Mouse (Mus musculus) 416B (cell line): ENCODE results near the gene 4931406C07Rik.
A peak's percentile ranks its signal among the peaks of the same experiment; 100 is the strongest.

Experiments used
- DNase-seq: peaks from one replicate; pipeline ENCODE4 v3.0.0; 2011; ENCODE audit warnings: low read depth

Gene 4931406C07Rik

DNA sequence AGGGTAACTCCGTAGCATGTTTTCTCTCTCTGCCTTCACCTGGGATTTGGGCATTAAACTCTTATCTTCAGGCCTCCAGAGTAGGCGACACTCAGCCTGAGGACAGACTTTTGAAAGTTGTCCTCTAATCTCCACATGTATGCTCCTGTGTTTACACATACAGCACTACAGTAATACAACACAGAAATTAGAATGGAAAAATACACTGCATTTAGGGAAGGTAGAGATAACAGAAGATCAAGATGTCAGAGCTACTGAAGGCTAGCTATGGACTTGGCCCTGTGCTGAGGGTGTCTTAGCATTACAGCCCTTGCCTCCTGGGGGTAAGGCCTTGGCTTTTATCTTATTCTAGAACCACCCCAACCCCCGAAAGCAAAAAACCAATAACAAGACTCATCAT is 17.8 kb downstream of the 4931406C07Rik start:
- no peak for DNase-seq

DNA sequence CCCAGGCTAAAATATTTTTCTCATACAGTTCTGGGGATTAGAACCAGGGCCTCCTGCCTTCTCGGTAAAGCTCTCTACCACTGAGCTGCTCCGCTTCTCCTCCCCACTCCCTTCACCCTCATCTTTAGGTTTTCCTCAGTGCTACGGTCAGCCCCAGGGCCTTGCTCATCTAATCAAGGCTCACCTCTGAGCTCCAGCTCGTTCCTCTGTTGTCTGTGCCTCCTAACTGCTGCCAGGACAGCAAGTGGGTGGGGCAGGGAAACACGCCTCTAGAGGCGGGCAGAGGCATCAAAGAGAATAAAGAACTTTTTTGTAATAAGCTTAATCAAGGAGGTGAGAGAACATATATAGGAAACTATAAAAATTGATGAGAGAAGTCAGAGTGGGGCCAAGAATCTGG is 18.4 kb downstream of the 4931406C07Rik start:
- no peak for DNase-seq

DNA sequence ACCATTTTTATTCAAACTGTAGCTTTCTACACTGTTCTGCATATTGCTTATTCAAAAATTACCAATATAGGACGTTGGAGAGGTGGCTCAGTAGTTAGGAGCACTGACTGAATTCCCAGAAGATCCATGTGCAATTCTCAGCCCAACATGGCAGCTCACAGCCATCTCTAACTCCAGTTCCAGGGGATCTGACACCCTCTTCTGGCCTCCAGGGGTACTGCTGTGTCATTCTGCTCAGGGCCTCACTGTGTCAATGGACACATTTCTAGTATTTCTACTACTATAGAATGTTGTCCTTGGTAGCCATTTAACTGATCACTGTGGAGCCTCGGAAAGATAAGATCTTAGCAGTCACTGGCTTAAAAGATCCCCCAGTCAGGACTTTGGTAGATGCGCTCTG is 20.8 kb downstream of the 4931406C07Rik start:
- no peak for DNase-seq

DNA sequence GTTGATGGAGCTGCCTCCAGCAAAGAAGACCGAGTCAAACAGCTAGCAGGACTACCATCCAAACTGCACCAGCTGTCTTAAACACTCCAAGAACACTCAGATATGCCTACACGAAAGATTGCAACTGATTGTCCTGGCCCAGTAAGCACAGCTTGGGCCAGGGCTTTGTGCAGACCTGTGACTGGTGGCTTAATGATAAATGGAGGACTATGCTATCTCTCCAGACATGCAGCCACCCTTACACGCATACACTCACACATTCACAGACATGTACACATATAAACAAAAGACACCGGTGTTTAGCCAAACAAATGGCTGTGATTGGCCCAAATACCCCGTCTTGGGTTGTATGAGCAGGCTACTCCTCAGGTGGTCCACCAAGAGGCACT is 25.8 kb downstream of the 4931406C07Rik start:
- DNase-seq = no peak

DNA sequence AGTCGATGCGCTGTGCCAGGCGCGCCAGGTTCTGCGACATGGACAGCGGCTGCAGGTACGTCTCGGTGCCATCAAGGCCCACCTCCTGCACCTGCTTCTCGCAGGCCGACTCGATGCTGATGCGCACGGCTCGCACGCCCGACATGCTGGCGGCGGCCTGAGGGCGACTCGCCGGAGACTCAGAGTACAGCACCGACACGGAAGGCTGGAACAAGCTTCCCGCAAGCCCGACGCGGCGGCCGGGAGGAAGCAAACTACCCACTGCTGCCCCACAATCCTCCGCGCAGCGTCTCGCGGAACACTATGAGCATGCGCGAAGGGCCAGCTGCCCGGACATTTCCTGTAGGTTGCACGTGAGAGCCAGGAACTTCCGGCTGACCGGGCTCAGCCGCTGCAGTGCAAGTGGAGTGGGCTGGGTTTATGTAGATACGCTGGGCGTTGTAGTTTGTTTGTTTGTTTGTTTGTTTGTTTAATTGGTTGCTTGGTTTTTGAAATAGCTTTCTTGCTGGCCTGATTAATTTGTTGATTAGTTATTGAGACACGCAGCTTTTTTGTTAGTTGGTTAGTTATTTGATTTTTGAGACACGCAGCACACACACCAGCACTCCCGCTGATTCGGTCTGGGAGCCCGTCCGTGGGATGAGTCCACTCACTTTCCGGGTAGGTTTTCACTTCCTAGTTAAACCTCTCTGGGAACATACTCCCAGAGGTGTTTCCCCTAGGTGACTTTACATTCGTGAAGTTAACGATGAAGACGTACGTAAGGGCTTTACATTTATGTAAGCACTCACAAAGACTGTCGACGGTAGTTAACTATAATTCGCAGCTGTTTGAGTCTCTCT is 26.4 kb downstream of the 4931406C07Rik start, which contains the start of gene Med17:
TSS of gene Med17 (minus strand) at position 283 of the 842 bp plus-strand sequence.
- peak; percentile 95 for DNase-seq

DNA sequence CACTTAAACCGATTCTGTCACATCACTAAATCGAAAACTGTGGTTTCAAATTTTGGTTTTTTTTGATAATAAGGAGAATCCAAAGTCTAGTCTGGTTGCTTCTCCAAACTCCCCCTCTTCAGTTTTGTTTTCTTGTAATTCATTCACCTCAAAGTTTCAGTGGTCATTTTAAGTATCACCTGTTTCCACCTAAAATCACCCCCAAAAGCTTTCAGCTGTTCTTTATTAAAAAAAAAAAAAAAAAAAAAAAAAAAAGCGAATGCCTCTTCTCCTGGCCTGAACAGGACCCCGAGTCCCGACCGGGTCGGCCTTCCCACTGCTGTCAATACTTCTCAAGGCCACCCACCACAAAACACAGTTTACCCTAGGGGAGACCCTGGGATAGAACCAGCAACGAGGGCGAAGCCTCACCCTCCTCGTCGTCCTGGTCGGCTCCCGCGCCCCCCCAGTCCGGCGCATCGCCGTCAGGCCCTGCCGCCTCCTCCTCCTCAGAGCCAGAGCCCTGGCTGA is 27.1 kb downstream of the 4931406C07Rik start:
- DNase-seq = no peak

DNA sequence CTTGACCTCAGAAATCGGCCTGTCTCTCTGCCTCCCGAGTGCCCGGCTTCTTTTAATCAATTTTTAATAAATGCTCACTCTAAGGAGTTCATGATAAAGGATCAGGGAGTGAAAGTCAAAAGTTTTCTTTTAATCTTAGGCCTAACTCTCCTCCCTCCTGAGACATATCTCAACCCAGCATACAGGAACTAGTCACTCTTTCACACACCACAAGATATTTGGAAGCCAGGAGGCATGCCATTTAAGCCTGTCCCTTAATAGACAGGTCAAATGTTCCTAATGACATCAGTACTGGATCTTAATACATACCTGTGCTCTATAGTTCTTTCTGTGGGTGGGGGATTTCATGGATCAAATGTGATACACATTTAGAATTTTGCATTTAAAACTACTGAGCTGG is 27.9 kb downstream of the 4931406C07Rik start:
- no peak for DNase-seq

DNA sequence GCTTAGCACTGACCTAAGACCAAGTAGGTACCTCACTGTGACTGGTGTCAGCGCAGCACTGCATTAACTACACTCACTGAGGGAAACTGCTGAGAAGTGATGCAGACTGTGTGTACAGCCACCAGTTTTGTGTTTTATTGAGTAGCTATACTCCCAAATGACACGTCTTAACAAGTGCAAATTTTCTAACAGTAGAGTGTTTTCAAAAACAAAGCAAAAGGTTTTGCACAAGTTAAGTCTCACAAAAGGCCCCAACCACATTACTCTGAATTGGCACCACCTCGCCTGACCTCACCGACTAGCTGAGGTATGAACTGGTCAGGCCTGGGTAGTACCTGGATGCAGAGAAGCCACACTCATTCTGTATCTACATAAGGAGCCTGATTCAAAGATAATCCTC is 29.4 kb downstream of the 4931406C07Rik start:
- no peak for DNase-seq

DNA sequence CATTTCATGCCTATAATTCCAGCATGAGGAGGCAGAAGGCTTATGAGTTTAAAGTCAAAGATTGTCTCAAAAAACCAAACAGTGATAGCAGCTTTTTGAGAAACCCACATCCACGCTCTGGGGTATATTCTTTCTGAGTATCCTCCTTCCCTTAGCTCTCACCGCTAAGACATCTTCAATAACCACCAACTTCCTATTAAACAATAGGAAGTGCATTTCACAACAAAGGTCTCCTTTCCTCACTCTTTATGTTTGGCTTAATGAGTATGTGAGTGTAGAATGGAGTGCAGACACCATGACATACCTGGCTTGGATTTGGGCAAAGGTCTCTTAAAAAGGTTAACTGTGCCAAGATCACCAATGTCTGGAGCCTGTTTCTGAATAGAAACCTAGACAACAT is 32.3 kb downstream of the 4931406C07Rik start:
- peak; percentile 23 for DNase-seq

DNA sequence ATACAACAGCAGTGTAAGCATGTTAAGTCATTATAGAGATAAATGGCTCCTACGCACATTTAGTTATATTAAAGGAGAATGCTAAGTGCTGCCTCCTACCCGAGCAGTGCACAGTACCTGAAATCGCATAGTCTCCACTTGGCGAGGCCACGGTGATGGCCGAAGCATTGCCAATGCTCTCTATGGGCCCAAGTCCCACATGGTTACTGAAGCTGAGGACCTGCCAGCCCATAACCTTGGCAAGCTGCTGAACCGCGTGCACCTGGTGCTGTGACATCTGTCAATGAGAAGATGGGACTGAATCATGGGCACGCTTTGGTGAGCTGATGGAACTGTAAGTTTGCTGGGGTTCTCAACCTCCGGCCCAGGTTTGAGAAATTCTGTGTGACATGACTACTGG is 42.8 kb downstream of the 4931406C07Rik start:
- DNase-seq = no peak

DNA sequence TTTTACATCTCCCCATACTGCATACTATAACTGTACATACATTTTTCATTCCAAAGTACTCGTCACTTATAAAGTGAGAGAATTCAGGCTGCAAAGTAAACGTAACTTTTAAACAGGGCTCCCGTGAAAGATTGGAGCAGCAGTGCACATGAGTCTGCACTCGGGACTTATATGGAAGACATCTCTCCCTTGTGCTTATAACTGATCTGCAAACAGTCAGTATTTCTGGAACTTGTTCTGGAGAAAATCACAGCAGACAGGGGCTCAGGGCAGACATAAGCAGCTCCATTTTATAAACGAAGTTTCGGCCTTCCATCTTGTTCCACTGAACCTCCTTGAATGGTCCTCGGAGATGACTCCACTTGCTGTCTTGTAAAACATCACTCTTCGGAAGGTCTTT is 44.3 kb downstream of the 4931406C07Rik start:
- DNase-seq = no peak

DNA sequence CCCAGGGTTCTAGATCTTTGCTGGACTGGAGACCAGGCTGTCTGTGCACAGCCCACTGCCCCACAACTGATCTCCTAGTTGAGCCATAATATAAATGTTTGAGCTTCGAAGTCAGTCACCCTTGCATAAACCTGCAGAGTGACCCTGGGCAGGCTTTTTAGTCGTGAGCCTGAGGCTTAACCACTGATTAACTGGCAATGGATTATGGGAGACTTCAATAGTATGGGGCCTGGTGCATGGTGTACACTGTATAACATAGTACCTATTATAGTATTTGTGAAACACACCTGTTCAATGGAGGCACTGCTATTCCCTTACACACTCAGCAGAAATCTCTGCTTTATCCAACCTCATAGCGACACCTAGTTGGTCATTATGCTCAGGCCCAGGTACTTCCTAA is 50.0 kb downstream of the 4931406C07Rik start:
- no peak for DNase-seq

DNA sequence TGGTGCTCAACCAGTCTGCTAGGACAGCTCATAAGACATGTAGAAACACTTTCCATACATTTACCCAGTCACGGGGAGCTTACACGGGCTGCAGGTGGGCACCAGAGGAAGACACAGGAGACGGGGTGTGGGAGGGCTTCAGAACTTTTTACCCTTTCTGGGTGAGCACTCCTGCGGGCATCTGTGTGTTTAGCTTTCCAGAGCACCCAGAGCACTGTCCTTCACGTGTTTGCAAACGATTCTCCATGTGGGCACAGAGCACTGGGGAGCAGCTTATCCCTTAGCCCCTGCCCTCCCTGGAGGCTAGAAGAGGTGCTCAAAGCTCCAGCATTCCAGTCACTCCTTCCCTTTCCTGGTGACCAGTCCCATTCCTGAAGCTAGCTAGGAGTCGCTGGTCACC is 51.7 kb downstream of the 4931406C07Rik start:
- DNase-seq = no peak

DNA sequence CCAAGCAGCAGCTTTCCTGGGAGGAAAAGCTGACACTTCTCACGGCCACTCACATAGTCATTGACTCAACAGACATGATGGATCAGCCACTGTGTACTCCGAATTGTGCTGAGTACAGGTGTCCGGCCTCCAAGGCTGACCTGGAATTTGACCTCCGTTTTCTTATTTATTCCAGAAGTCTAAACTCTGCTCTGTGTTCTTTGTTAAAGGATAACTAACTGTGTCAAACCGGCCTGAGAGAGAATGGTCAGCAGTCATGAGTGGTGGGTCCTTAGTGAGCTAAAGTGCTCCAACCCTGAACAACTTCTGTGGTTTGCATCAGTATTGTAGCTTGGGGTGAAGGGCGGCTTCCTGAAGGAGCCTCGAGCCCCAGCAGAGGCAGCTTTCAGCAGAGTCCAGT is 54.1 kb downstream of the 4931406C07Rik start:
- no peak for DNase-seq

DNA sequence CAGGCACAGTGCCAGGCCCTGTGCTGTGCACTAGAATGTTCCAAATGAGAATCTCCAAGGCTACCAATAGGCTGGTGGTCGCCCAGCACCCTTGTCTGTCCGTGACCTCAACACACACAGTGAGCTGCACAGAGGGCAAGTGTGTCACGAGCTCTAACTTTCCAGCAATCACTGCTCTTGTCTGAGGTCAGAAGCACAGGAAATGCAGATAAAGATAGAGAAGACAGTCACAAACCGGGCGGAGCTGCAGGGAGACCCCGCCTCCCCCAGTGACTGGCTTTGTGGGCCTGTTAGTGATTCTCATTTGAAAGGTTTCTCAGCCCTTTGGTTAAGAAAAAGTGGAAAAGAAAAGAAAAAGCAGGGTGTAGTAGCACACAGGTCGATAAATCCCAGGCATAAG is 55.9 kb downstream of the 4931406C07Rik start:
- peak; percentile 39 for DNase-seq

DNA sequence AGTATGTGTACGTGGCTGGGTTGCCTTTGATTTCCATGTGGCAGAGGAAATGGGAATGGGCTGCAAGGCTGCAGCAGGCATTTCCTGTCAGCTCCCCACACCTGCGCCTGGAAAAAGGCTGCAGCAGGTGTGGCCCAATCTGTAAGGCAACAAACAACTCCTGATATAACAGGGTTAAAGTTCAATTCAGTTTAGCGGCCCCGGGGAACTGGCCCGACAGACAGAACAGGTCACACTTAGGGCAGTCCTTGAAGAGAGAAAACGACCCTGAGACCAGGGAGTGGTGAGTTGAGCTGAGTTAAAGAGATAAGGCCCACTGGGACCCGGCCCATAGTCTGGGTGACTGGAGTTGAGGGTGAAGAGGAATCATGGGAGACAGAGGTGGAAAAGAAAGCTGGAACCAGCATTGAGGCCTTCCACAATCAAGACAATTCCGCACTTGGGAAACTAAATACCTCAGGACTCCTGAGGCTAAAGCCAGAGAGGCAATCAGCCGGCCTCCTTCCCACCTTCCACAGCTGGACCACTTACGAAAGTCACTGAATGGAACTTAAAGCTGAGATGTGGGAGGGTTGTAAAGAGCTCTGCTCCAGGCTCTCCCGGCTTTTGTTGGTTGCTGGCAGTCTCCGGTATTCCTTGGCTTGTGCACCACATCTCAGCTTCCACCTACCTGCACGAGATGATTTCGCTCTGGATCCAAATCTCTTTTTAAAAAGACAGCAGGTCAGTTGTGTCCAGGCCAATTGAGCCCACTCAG is 60.8 kb downstream of the 4931406C07Rik start:
- no peak for DNase-seq

DNA sequence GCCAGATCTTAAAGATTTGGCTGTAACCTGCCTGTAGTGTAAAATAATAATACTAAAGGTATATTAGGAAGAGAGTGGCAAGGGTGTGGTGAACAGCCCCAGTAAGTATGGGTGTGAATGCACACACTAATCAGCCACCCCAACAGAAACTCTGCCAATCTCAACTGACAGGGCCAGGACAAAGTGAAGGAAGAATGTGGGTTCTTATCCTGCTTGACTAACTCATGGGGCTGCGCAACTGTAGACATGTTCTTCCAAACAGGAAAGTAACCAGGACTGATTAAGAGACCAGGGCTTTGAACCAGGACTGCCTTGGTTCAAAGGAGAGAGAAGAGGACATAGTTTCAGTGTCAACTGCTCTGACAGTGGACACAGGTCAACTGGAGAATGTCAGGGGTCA is 64.1 kb downstream of the 4931406C07Rik start:
- DNase-seq = no peak

DNA sequence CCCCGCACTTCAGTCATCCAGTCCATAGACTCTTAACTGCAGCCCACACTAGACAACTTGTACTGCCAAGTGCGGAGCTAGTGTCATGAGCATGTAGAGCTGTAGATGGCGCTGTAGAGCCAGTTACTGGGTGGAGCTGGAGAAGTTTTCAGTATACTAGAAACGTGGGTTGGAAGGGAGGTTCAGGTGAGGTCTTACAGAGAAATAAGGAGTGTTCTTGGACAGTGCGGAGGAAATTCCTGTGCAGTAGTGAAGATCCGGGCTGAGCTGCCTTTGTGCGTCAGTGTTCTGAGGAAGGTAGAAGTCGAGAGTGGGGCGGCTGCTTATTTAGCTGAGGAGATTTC is 64.7 kb downstream of the 4931406C07Rik start:
- peak; percentile 75 for DNase-seq

DNA sequence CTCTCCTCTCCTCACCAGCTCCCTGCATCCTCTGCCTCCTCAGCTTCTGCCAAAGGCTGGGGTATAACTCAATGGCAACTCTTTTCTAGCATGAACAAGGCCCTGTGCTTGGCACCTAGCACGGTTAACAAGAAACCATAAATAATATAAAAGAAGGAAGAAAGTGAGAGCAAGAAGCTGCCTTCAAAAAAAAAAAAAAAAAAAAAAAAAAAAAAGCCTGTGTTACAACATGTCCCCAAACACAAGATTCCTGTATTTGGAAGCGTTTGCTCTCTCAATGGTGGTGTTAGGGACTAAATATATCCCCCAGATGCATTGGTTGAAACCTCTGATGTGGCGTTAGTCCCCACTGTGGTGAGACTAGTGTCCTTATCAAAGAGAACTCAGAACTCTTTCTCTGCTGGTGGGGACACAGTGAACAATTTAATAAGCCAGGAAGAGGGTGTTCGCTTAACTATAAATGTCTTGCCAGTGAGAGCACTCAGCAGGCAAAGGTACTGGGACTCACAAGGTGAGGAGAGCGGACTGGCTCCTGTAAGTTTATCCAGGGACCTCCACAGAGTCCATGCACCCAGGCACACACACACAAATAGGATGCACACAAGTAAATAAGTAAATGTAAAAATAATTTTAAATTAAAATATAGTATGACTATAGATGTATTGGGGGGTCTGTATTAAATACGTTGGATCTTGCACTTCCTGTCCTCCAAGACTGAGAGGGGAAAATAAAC is 65.2 kb downstream of the 4931406C07Rik start:
- no peak for DNase-seq

DNA sequence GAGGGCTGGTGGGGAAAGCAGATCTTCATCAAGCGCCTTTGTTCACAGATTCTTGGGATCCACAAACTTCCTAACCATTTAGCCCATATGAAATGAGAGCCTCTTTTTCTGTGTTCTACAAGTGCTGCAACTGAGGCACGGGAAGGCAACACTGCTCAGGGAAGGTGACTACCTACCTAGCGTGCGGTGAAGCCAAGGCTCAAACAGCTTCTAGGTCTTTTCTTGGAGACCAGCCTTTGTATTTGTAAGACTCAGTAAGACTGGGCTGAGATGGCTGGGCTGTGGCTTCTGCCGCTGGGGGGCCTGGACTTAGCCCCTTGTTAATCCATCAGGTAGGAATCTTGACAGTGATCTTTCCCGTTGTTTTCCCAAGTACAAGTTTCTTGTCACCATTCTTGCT is 66.2 kb downstream of the 4931406C07Rik start:
- no peak for DNase-seq

DNA sequence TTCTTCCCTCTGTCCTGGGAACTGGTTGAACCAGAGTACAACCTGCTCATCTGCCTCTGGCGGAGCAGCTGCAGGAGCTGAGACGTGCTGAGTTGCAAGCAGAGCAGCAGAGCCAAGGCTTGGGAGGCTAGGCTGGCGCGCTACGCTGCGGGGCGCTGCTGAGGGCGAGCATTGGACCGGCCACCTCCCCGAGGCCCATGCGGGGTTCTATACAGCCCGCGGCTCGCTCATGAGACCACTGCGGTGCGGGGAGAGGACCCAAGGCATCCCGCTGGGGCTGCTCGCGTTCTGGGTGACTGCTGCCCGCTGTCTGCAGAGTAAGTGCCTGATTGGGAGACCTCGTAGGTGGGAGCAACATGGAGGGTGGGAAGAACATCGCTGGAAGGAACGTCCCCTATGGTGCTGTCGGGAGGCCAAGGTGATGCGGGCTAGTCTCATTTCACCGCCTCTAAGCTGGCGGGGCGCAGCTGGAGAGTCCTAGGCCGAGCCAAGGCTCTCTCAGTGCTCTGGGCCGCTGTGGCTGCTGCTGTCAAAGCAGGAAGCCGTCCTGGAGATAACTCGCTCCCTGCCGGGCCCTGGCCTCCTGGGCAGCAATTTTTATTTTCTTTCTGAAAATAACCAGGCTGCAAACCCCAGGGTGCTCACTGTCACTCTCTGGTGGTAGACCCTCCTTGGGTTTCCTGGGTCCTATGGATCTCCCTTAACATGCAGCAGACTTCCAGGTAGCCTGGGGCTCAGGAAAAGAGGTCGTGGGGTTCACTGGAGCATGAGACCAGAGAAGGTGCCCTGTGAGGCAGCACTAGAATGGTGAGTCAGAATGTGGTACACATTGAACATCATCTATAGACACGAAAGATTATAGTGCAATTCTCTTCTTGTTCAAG is 67.0 kb downstream of the 4931406C07Rik start, which contains the start of gene Vstm5:
TSS of gene Vstm5 (plus strand) at position 4 of the 884 bp plus-strand sequence.
- DNase-seq = no peak
